Mouse (Mus musculus) megakaryocyte, embryonic 14.5 days (primary cell): ENCODE measurements around the gene Etv6.

ENCODE experiments used
- FLI1 ChIP-seq: IDR thresholded peaks from 2 replicates; pipeline ENCODE4 v1.6.1; 2012; ENCODE audit warnings: low read length, inconsistent platforms, mixed read lengths
- GATA1 ChIP-seq: IDR thresholded peaks from 3 replicates; pipeline ENCODE4 v1.6.1; 2012; ENCODE audit warnings: mixed read lengths, low read length, inconsistent platforms, borderline replicate concordance

DNA sequence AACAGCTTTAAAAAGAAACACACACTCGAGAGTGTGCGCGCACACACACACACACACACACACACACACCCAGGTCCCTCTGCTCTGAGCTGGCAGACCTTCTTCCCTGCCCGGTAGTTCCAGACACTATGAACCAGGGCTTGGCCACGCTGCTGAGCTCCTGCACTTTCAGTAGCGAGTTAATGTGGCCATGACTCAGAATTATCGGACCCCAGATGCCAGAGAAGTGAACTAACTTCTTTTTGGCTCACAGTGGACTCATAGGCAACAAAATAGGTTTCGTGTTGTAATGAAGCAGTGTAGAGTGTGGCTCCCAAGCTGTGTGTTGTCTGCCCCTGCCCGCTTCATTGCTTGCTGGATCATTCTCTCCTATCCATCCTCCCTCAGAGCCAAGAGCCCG lies 165.1 kb downstream of the Etv6 start:
- TF ChIP-seq GATA1 (no peak), FLI1 (no peak)
